10 mouse cellular contexts compared by ENCODE assay signal in genomic region chr12:117756010-117756409, GRCm38 (mm10). TPM values are rescaled to one million over a fixed set of nuclear protein-coding genes. Genes with fewer than 3 reads are reported as not detected.
A peak's percentile ranks its signal among the peaks of the same experiment; 100 is the strongest.
DNase-seq lines count a peak whose midpoint lies in the region; ATAC-seq and TF ChIP-seq lines count a peak whose summit lies in the region.
"Had no signal": no experiment of that assay in that cellular context is flagged by ENCODE, and none has a peak within 500 bp of the region (broad histone marks: within the 10 kb centered on the region; RNA-seq: fewer than 3 reads in every experiment).

No protein-coding gene starts in this region.

- no peaks in the 10 kb centered on the region for H3K27me3 ChIP-seq in intestine, postnatal 0 days (replicated peaks; ENCODE audit: control insufficient read depth, insufficient read depth, low read length)
- no peaks in the 10 kb centered on the region for H3K27me3 ChIP-seq in intestine, embryonic 15.5 days (replicated peaks)
- H3K27me3 ChIP-seq: stomach, embryonic 15.5 days had no signal

- ATAC-seq in intestine, postnatal 0 days: no peak
- ATAC-seq in intestine, embryonic 15.5 days: no peak; the same call in 1 of the 2 replicates
- ATAC-seq in megakaryocyte-erythroid progenitor cell, adult 5-6 weeks (replicated peaks; ENCODE audit: low FRiP score, low TSS enrichment, poor library complexity, severe bottlenecking): peak; percentile 39; the same call in 1 of the 2 replicates

- H3K4me3 ChIP-seq in intestine, postnatal 0 days (ENCODE audit: low read depth, low read length): no peak overlapping the region
- no peak overlapping the region for H3K4me3 ChIP-seq in intestine, embryonic 15.5 days (replicated peaks)
- H3K4me3 ChIP-seq: stomach, embryonic 15.5 days had no signal

- H3K9me3 ChIP-seq in intestine, postnatal 0 days (ENCODE audit: control insufficient read depth): no peaks in the 10 kb centered on the region
- H3K9me3 ChIP-seq in intestine, embryonic 15.5 days: no peaks in the 10 kb centered on the region
- H3K9me3 ChIP-seq: stomach, embryonic 15.5 days had no signal

- no peak overlapping the region for H3K27ac ChIP-seq in intestine, postnatal 0 days (ENCODE audit: low read depth, low read length)
- H3K27ac ChIP-seq in intestine, embryonic 15.5 days: no peak overlapping the region
- H3K27ac ChIP-seq: stomach, embryonic 15.5 days had no signal

- TF ChIP-seq CTCF in intestine, postnatal 0 days (IDR thresholded peaks at IDR 0.05; ENCODE audit: low read depth): peak; percentile 35

- DNase-seq in heart, adult 18-20 months: peak; percentile 45 to 55
- DNase-seq in kidney, postnatal 14 days: peak; percentile 52
- DNase-seq in gastrocnemius, adult 18-20 months (ENCODE audit: low spot score): no peak
- no peak for DNase-seq in layer of hippocampus, postnatal 14 days (ENCODE audit: low spot score in 2 of 2)
- no peak for DNase-seq in yolk sac, embryonic 10.5 days (ENCODE audit: low spot score)
- DNase-seq: adrenal gland, postnatal 25 days had no signal

- no peak overlapping the region for H3K4me2 ChIP-seq in intestine, postnatal 0 days (replicated peaks; ENCODE audit: low read depth)
- no peak overlapping the region for H3K4me2 ChIP-seq in intestine, embryonic 15.5 days (replicated peaks)
- H3K4me2 ChIP-seq: stomach, embryonic 15.5 days had no signal

- H3K36me3 ChIP-seq in intestine, postnatal 0 days (ENCODE audit: control insufficient read depth, insufficient read depth): no peaks in the 10 kb centered on the region
- no peaks in the 10 kb centered on the region for H3K36me3 ChIP-seq in intestine, embryonic 15.5 days
- H3K36me3 ChIP-seq: stomach, embryonic 15.5 days had no signal

- H3K9ac ChIP-seq in intestine, postnatal 0 days (ENCODE audit: low read depth, low read length): no peak overlapping the region
- H3K9ac ChIP-seq in intestine, embryonic 15.5 days: no peak overlapping the region
- H3K9ac ChIP-seq: stomach, embryonic 15.5 days had no signal

- H3K4me1 ChIP-seq in intestine, postnatal 0 days (replicated peaks; ENCODE audit: control insufficient read depth, insufficient read depth, low read length): no peaks in the 10 kb centered on the region
- H3K4me1 ChIP-seq in intestine, embryonic 15.5 days (replicated peaks): 0 out of 2 replicates have a peak, but pooled peaks cover 3% of the 10 kb centered on the region
- H3K4me1 ChIP-seq: stomach, embryonic 15.5 days had no signal

- 48% methylated on average over 7 of the region's 7 CpGs for WGBS in intestine, postnatal 0 days
- 40% methylated on average over 7 of the region's 7 CpGs for WGBS in intestine, embryonic 15.5 days

RNA-seq across cellular contexts. Expression of gene Cdca7l, which starts 48.1 kb away (rescaled TPM):
- polyA plus RNA-seq in intestine, postnatal 0 days (2015; fragmentation: Nextera tagmentation; extraction: Ambion mirVana): 8.1 and 8.2 TPM in 2 replicates
- 41.2 and 42.4 TPM in 2 replicates for polyA plus RNA-seq in intestine, embryonic 15.5 days (2015; fragmentation: Nextera tagmentation; extraction: Ambion mirVana)
- total RNA-seq in heart, adult 18-20 months (2021): under 1 TPM; 0.22 to 0.33 TPM
- 52.3 and 91.9 TPM in 2 replicates for total RNA-seq in megakaryocyte-erythroid progenitor cell, adult 5-6 weeks (2014; fragmentation: Nextera tagmentation)
- total RNA-seq in megakaryocyte-erythroid progenitor cell, adult 5-6 weeks (2017): 143 and 164 TPM in 2 replicates
- total RNA-seq in gastrocnemius, adult 18-20 months (2021): under 1 TPM in 1 of 2 experiments, not detected in 1; 0.09 TPM
- total RNA-seq in layer of hippocampus, postnatal 14 days (2021): 1 to 10 TPM; 1.1 to 1.2 TPM

Comparison
In these comparisons a context has a peak if more than half of its experiments do, and no peak if none do; other contexts are left out.
1. DNase-seq: peak in heart, adult 18-20 months (2 of 2) and kidney, postnatal 14 days (single experiment); none in gastrocnemius, adult 18-20 months (single experiment), layer of hippocampus, postnatal 14 days (0 of 2) and yolk sac, embryonic 10.5 days (single experiment).
2. RNA of gene Cdca7l, which starts 48.1 kb away (total RNA-seq): 52.3 to 164 TPM in megakaryocyte-erythroid progenitor cell, adult 5-6 weeks; 1.1 to 1.2 TPM in layer of hippocampus, postnatal 14 days, 0.22 to 0.33 TPM in heart, adult 18-20 months and 0.09 TPM in gastrocnemius, adult 18-20 months; every median in the first group is over 10 times any median in the second.